Mouse (Mus musculus): ENCODE measurements around the gene Sash1.

- TF ChIP-seq POLR2A (IDR thresholded peaks at IDR 0.05; ENCODE audit: extremely low read depth, insufficient read depth, low read length) (no peak), CTCF (IDR thresholded peaks at IDR 0.05; ENCODE audit: extremely low read depth, insufficient read depth, low read length) (no peak)
These were observed 103.9 kb downstream of the Sash1 start for GRCm38 (mm10) chr10:8781876-8782372.

All from cortical plate, adult 2 months (tissue).